Mouse (Mus musculus) megakaryocyte progenitor cell, adult 5-6 weeks (primary cell): ENCODE measurements around the gene Jag1. TPM values are rescaled to one million over a fixed set of nuclear protein-coding genes. Genes with fewer than 3 reads are reported as not detected.

ENCODE experiments used
- ATAC-seq: replicated peaks from 2 replicates; pipeline ENCODE4 v1.8.0; 2016; ENCODE audit warnings: mild to moderate bottlenecking, moderate TSS enrichment, inconsistent platforms; ENCODE audit not compliant: poor library complexity
- total RNA-seq, 2 experiments: library from RNA; stranded (forward) in 1 of 2; stranded (reverse) in 1 of 2; fragments of 157-497, 149-512 nt in 1 of 2; fragments of 200-1000 nt in 1 of 2; gene quantifications; 2 replicates each; pipeline versions ENCODE4 v1.2.3 to v1.2.4; 2015 to 2017

Jag1 gene
- total RNA-seq, 2 experiments from 2014 or later = 0.62 to 1.00 TPM

- no peak for ATAC-seq
Observed at GRCm38 (mm10) chr2:137067479-137068110, 48.8 kb downstream of the Jag1 start.

GRCm38 (mm10) chr2:137064513-137064912 lies 51.9 kb downstream of the Jag1 start:
- ATAC-seq = no peak

GRCm38 (mm10) chr2:137063829-137064228 lies 52.6 kb downstream of the Jag1 start:
- no peak for ATAC-seq

GRCm38 (mm10) chr2:137049906-137050305 lies 66.5 kb downstream of the Jag1 start:
- no peak for ATAC-seq

GRCm38 (mm10) chr2:137049367-137049766 lies 67.1 kb downstream of the Jag1 start:
- no peak for ATAC-seq

- no peak for ATAC-seq
Observed at GRCm38 (mm10) chr2:137044122-137044521, 72.3 kb downstream of the Jag1 start.

Other genes with a start within 250 kb of the Jag1 start
- gene AL731706.2, start 231.0 kb downstream of the Jag1 start, total RNA-seq (2015) = 5.2 and 24.7 TPM in 2 replicates
- 22.6 TPM in 1 of 2 replicates, not detected in the other for gene AL731706.2, start 231.0 kb downstream of the Jag1 start, total RNA-seq (2017)
- gene Slx4ip, start 225.4 kb downstream of the Jag1 start, total RNA-seq (2015) = 7.8 and 8.3 TPM in 2 replicates
- 4.6 and 6.2 TPM in 2 replicates for gene Slx4ip, start 225.4 kb downstream of the Jag1 start, total RNA-seq (2017)
- gene AL731706.1, start 225.3 kb downstream of the Jag1 start, total RNA-seq (2015) = 5.8 and 20.7 TPM in 2 replicates
- gene AL731706.1, start 225.3 kb downstream of the Jag1 start, total RNA-seq (2017) = 9.9 and 21.6 TPM in 2 replicates
- 19.4 and 28.2 TPM in 2 replicates for gene Mkks, start 225.3 kb downstream of the Jag1 start, total RNA-seq (2015)
- 6.6 and 8.7 TPM in 2 replicates for gene Mkks, start 225.3 kb downstream of the Jag1 start, total RNA-seq (2017)